ENCODE assay signal across 27 mouse cellular contexts in genomic region chr10:92429256-92429655, GRCm38 (mm10).
DNase-seq lines count a peak whose midpoint lies in the region; ATAC-seq and TF ChIP-seq lines count a peak whose summit lies in the region.
"Had no signal": no experiment of that assay in that cellular context is flagged by ENCODE, and none has a peak within 500 bp of the region (broad histone marks: within the 10 kb centered on the region; RNA-seq: fewer than 3 reads in every experiment).

No protein-coding gene starts in this region.

- no peak for TF ChIP-seq CTCF in forebrain, postnatal 0 days (IDR thresholded peaks at IDR 0.05; ENCODE audit: low read depth)
- TF ChIP-seq CTCF in stomach, postnatal 0 days (IDR thresholded peaks at IDR 0.05; ENCODE audit: low read depth) = no peak
- TF ChIP-seq CTCF in liver, postnatal 0 days (IDR thresholded peaks at IDR 0.05; ENCODE audit: low read depth) = no peak

- no peak for DNase-seq in forebrain, embryonic 10.5 days (ENCODE audit: extremely low spot score, low spot score)
- no peak for DNase-seq in forebrain, postnatal 0 days
- DNase-seq in forebrain, embryonic 14.5 days (ENCODE audit: low spot score) = no peak
- peak; percentile 83 for DNase-seq in midbrain, embryonic 11.5 days (ENCODE audit: low spot score, missing footprints)
- DNase-seq in stomach, postnatal 0 days (ENCODE audit: low spot score) = no peak
- no peak for DNase-seq in liver, postnatal 0 days
- DNase-seq: adrenal gland, adult 8-10 months; adrenal gland, postnatal 25 days; cerebellum, adult 11-12 months; cerebellum, adult 8-10 months; cerebellum, postnatal 10 days; cerebellum, postnatal 36 days; embryo, embryonic 11 days; gastrocnemius, adult 2 months; gastrocnemius, postnatal 25 days; heart, adult 18-20 months; heart, postnatal 10 days; heart, postnatal 36 days had no signal

- no peaks in the 10 kb centered on the region for H3K36me3 ChIP-seq in forebrain, embryonic 10.5 days (replicated peaks)
- no peaks in the 10 kb centered on the region for H3K36me3 ChIP-seq in forebrain, postnatal 0 days (ENCODE audit: insufficient read depth)
- no peaks in the 10 kb centered on the region for H3K36me3 ChIP-seq in forebrain, embryonic 13.5 days (ENCODE audit: poor library complexity, severe bottlenecking)
- no peaks in the 10 kb centered on the region for H3K36me3 ChIP-seq in forebrain, embryonic 14.5 days (ENCODE audit: control insufficient read depth, insufficient read depth, low read length)
- no peaks in the 10 kb centered on the region for H3K36me3 ChIP-seq in midbrain, embryonic 11.5 days (ENCODE audit: control insufficient read depth, insufficient read depth, low read length)
- no peaks in the 10 kb centered on the region for H3K36me3 ChIP-seq in midbrain, embryonic 15.5 days (replicated peaks)
- H3K36me3 ChIP-seq in stomach, postnatal 0 days (ENCODE audit: control insufficient read depth, insufficient read depth, low read length) = no peaks in the 10 kb centered on the region
- no peaks in the 10 kb centered on the region for H3K36me3 ChIP-seq in liver, postnatal 0 days (replicated peaks; ENCODE audit: insufficient read depth, low read length)
- H3K36me3 ChIP-seq: embryonic facial prominence, embryonic 10.5 days; embryonic facial prominence, embryonic 13.5 days; heart, embryonic 12.5 days; heart, embryonic 15.5 days had no signal

- H3K27ac ChIP-seq in forebrain, embryonic 10.5 days = peak overlapping the region; percentile 76
- no peak overlapping the region for H3K27ac ChIP-seq in forebrain, postnatal 0 days (ENCODE audit: low read depth, low read length)
- H3K27ac ChIP-seq in forebrain, embryonic 13.5 days = peak overlapping the region; percentile 46
- no peak overlapping the region for H3K27ac ChIP-seq in forebrain, embryonic 14.5 days (ENCODE audit: low read depth, low read length)
- H3K27ac ChIP-seq in midbrain, embryonic 11.5 days (ENCODE audit: low read depth, low read length) = no peak overlapping the region
- H3K27ac ChIP-seq in midbrain, embryonic 15.5 days = no peak overlapping the region
- H3K27ac ChIP-seq in stomach, postnatal 0 days (replicated peaks) = no peak overlapping the region
- H3K27ac ChIP-seq in liver, postnatal 0 days (ENCODE audit: low read depth) = no peak overlapping the region
- H3K27ac ChIP-seq: embryonic facial prominence, embryonic 10.5 days; embryonic facial prominence, embryonic 13.5 days; gastrocnemius, adult 2 months; heart, embryonic 15.5 days; hindbrain, embryonic 14.5 days had no signal

- H3K4me2 ChIP-seq in forebrain, postnatal 0 days (ENCODE audit: low read depth) = no peak overlapping the region
- no peak overlapping the region for H3K4me2 ChIP-seq in forebrain, embryonic 13.5 days
- H3K4me2 ChIP-seq in forebrain, embryonic 14.5 days (ENCODE audit: low read length) = no peak overlapping the region
- H3K4me2 ChIP-seq in midbrain, embryonic 11.5 days = no peak overlapping the region
- H3K4me2 ChIP-seq in midbrain, embryonic 15.5 days = no peak overlapping the region
- H3K4me2 ChIP-seq in stomach, postnatal 0 days (replicated peaks; ENCODE audit: low read depth) = no peak overlapping the region
- no peak overlapping the region for H3K4me2 ChIP-seq in liver, postnatal 0 days (ENCODE audit: low read depth, low read length)
- H3K4me2 ChIP-seq: embryonic facial prominence, embryonic 13.5 days; heart, embryonic 12.5 days; heart, embryonic 15.5 days; hindbrain, embryonic 14.5 days had no signal

- no peak overlapping the region for H3K9ac ChIP-seq in forebrain, postnatal 0 days
- H3K9ac ChIP-seq in forebrain, embryonic 13.5 days = no peak overlapping the region
- H3K9ac ChIP-seq in forebrain, embryonic 14.5 days (ENCODE audit: low read length) = no peak overlapping the region
- H3K9ac ChIP-seq in midbrain, embryonic 11.5 days (ENCODE audit: low read length) = no peak overlapping the region
- no peak overlapping the region for H3K9ac ChIP-seq in midbrain, embryonic 15.5 days
- H3K9ac ChIP-seq in stomach, postnatal 0 days (ENCODE audit: low read length) = no peak overlapping the region
- H3K9ac ChIP-seq in liver, postnatal 0 days (replicated peaks) = no peak overlapping the region
- H3K9ac ChIP-seq: embryonic facial prominence, embryonic 13.5 days; heart, embryonic 12.5 days; heart, embryonic 15.5 days; hindbrain, embryonic 14.5 days had no signal

- peaks cover 47% of the 10 kb centered on the region for H3K4me1 ChIP-seq in forebrain, embryonic 10.5 days
- no peaks in the 10 kb centered on the region for H3K4me1 ChIP-seq in forebrain, postnatal 0 days (ENCODE audit: insufficient read depth)
- peaks cover 29% of the 10 kb centered on the region for H3K4me1 ChIP-seq in forebrain, embryonic 13.5 days
- peaks cover 19% of the 10 kb centered on the region; the same call in 1 of the 2 replicates for H3K4me1 ChIP-seq in forebrain, embryonic 14.5 days (ENCODE audit: control insufficient read depth, insufficient read depth, low read length)
- peaks cover 13% of the 10 kb centered on the region for H3K4me1 ChIP-seq in midbrain, embryonic 11.5 days (ENCODE audit: control insufficient read depth, insufficient read depth, low read length)
- peaks cover 18% of the 10 kb centered on the region; the same call in 1 of the 2 replicates for H3K4me1 ChIP-seq in midbrain, embryonic 15.5 days
- no peaks in the 10 kb centered on the region for H3K4me1 ChIP-seq in stomach, postnatal 0 days (replicated peaks; ENCODE audit: control insufficient read depth, insufficient read depth)
- no peaks in the 10 kb centered on the region for H3K4me1 ChIP-seq in liver, postnatal 0 days (ENCODE audit: insufficient read depth)
- H3K4me1 ChIP-seq: embryonic facial prominence, embryonic 10.5 days; embryonic facial prominence, embryonic 13.5 days had no signal

- ATAC-seq in forebrain, postnatal 0 days = no peak
- ATAC-seq in forebrain, embryonic 13.5 days = no peak
- ATAC-seq in forebrain, embryonic 14.5 days = no peak
- ATAC-seq in midbrain, embryonic 11.5 days (ENCODE audit: low FRiP score) = no peak
- no peak for ATAC-seq in midbrain, embryonic 15.5 days (replicated peaks)
- ATAC-seq in stomach, postnatal 0 days (ENCODE audit: low FRiP score, low TSS enrichment) = no peak
- ATAC-seq in liver, postnatal 0 days = no peak
- ATAC-seq: activated CD4-positive, CD25-positive, alpha-beta regulatory T cell, adult 4 months had no signal

- peak; percentile 65 for TF ChIP-seq EP300 in stomach, postnatal 0 days (optimal IDR thresholded peaks at IDR 0.05)
- TF ChIP-seq EP300 in liver, postnatal 0 days (IDR thresholded peaks at IDR 0.05; ENCODE audit: low read depth) = no peak

- no peaks in the 10 kb centered on the region for H3K27me3 ChIP-seq in forebrain, embryonic 10.5 days (ENCODE audit: poor library complexity, severe bottlenecking)
- H3K27me3 ChIP-seq in forebrain, postnatal 0 days (ENCODE audit: insufficient read depth, low read length) = no peaks in the 10 kb centered on the region
- H3K27me3 ChIP-seq in forebrain, embryonic 13.5 days = no peaks in the 10 kb centered on the region
- H3K27me3 ChIP-seq in forebrain, embryonic 14.5 days (replicated peaks; ENCODE audit: control insufficient read depth, insufficient read depth, low read length) = no peaks in the 10 kb centered on the region
- H3K27me3 ChIP-seq in midbrain, embryonic 11.5 days (ENCODE audit: control insufficient read depth, insufficient read depth, low read length) = no peaks in the 10 kb centered on the region
- H3K27me3 ChIP-seq in midbrain, embryonic 15.5 days (replicated peaks) = no peaks in the 10 kb centered on the region
- H3K27me3 ChIP-seq in stomach, postnatal 0 days (ENCODE audit: control insufficient read depth, insufficient read depth, low read length) = no peaks in the 10 kb centered on the region
- H3K27me3 ChIP-seq in liver, postnatal 0 days (ENCODE audit: insufficient read depth, low read length) = no peaks in the 10 kb centered on the region
- H3K27me3 ChIP-seq: embryonic facial prominence, embryonic 13.5 days; heart, embryonic 12.5 days; heart, embryonic 15.5 days had no signal

- 49% methylated on average over 7 of the region's 7 CpGs for WGBS in forebrain, embryonic 10.5 days
- WGBS in forebrain, postnatal 0 days = 30% methylated on average over 7 of the region's 7 CpGs
- WGBS in forebrain, embryonic 13.5 days = 29% methylated on average over 7 of the region's 7 CpGs
- 28% methylated on average over 7 of the region's 7 CpGs for WGBS in forebrain, embryonic 14.5 days
- WGBS in midbrain, embryonic 11.5 days = 52% methylated on average over 7 of the region's 7 CpGs
- 41% methylated on average over 7 of the region's 7 CpGs for WGBS in midbrain, embryonic 15.5 days
- 36% methylated on average over 7 of the region's 7 CpGs for WGBS in stomach, postnatal 0 days
- 72% methylated on average over 7 of the region's 7 CpGs for WGBS in liver, postnatal 0 days (ENCODE audit: insufficient replicate concordance)

- no peak overlapping the region for H3K4me3 ChIP-seq in forebrain, embryonic 10.5 days
- no peak overlapping the region for H3K4me3 ChIP-seq in forebrain, postnatal 0 days (ENCODE audit: low read depth, low read length)
- no peak overlapping the region for H3K4me3 ChIP-seq in forebrain, embryonic 13.5 days
- no peak overlapping the region for H3K4me3 ChIP-seq in forebrain, embryonic 14.5 days (ENCODE audit: low read depth, low read length)
- no peak overlapping the region for H3K4me3 ChIP-seq in midbrain, embryonic 11.5 days (ENCODE audit: low read depth, low read length)
- no peak overlapping the region for H3K4me3 ChIP-seq in midbrain, embryonic 15.5 days
- no peak overlapping the region for H3K4me3 ChIP-seq in stomach, postnatal 0 days (ENCODE audit: low read depth, low read length)
- no peak overlapping the region for H3K4me3 ChIP-seq in liver, postnatal 0 days (ENCODE audit: low read depth, low read length)
- H3K4me3 ChIP-seq: embryonic facial prominence, embryonic 10.5 days; embryonic facial prominence, embryonic 13.5 days; erythroblast, embryonic 14.5 days; gastrocnemius, adult 2 months; heart, embryonic 12.5 days; heart, embryonic 15.5 days had no signal

- H3K9me3 ChIP-seq in forebrain, embryonic 10.5 days = no peaks in the 10 kb centered on the region
- H3K9me3 ChIP-seq in forebrain, postnatal 0 days (ENCODE audit: low read length) = no peaks in the 10 kb centered on the region
- H3K9me3 ChIP-seq in forebrain, embryonic 13.5 days (replicated peaks) = no peaks in the 10 kb centered on the region
- H3K9me3 ChIP-seq in forebrain, embryonic 14.5 days (replicated peaks; ENCODE audit: control insufficient read depth, low read length) = no peaks in the 10 kb centered on the region
- no peaks in the 10 kb centered on the region for H3K9me3 ChIP-seq in midbrain, embryonic 11.5 days (ENCODE audit: control insufficient read depth, low read length)
- H3K9me3 ChIP-seq in midbrain, embryonic 15.5 days = no peaks in the 10 kb centered on the region
- no peaks in the 10 kb centered on the region for H3K9me3 ChIP-seq in stomach, postnatal 0 days (ENCODE audit: control insufficient read depth, low read length)
- H3K9me3 ChIP-seq in liver, postnatal 0 days (ENCODE audit: low read length) = no peaks in the 10 kb centered on the region
- H3K9me3 ChIP-seq: embryonic facial prominence, embryonic 10.5 days; embryonic facial prominence, embryonic 13.5 days; heart, embryonic 12.5 days; heart, embryonic 15.5 days had no signal

Comparison
In these comparisons a context has a peak if more than half of its experiments do, and no peak if none do; other contexts are left out.
1. H3K27ac ChIP-seq: peak in forebrain, embryonic 10.5 days (single experiment) and forebrain, embryonic 13.5 days (single experiment); none in forebrain, postnatal 0 days (single experiment), forebrain, embryonic 14.5 days (single experiment), midbrain, embryonic 11.5 days (single experiment), midbrain, embryonic 15.5 days (single experiment), stomach, postnatal 0 days (single experiment) and liver, postnatal 0 days (single experiment).